Mouse (Mus musculus): ENCODE data around the gene Klra6. TPM values are rescaled to one million over a fixed set of nuclear protein-coding genes. Genes with fewer than 3 reads are reported as not detected.
"Not testable (repeated sequence)": the region's sequence is repeated elsewhere in the genome, so short reads cannot be mapped to it uniquely, and the experiment has no call there.

Gene Klra6
- not detected in 2 replicates for polyA plus RNA-seq (2015; fragmentation: Nextera tagmentation; extraction: Ambion mirVana)

DNA sequence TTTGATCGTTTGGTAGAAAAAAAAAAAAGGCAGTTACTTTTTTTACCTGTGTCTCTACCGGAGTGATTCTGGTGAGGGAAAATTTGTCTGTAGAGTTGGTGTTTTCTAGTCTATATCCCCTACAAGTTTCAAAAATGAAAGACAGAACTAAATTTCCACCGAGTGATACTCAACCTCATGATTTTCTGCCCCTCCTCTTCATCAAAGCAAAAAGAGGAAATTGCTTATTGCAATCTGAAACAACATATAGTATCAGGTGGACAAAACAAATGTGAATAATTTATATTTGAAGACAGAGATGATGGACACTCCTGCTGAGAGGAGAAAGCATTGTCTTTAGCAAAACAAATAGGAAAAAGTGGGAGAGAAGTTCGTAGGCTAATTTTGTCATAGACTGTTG, at the start of gene Klra6:
Gene Klra6 (minus strand): TSS at position 101 of the 400 bp plus-strand sequence.
- Histone ChIP-seq H3K9ac (no peak within 1 kb of the TSS), H3K9me3 (no peaks in the 10 kb centered on the region), H3K4me3 (no peak within 1 kb of the TSS), H3K4me2 (no peak within 1 kb of the TSS), H3K4me1 (no peaks in the 10 kb centered on the region), H3K36me3 (no peaks in the 10 kb centered on the region), H3K27me3 (no peaks in the 10 kb centered on the region), H3K27ac (no peak within 1 kb of the TSS)
- ATAC-seq (ENCODE audit: insufficient number of reproducible peaks, low FRiP score, low TSS enrichment, low read depth) = no peak
- 70% methylated on average over 4 of the region's 4 CpGs for WGBS

DNA sequence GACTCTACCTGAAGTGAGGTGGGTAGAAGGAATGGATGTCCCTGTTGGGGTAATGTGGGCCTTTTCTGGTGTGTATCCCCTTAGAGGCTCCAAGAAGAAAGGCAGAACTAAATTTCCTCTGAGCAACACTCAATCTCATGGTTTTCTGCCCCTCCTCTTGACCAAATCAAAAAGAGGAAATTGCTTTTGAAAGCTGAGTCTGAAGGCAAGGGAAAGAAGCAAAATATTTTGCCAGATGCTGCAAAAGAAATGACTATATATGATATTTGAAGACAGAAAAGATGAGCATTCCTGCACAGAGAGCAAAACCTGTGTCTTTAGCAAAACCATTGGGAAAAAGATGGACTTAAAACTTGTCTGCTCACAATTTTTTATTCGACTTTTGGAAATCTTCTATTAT, 40.4 kb upstream of the Klra6 start, which contains the start of gene Klra4:
Gene Klra4 (minus strand): TSS at position 101 of the 400 bp plus-strand sequence.
- not testable (repeated sequence) for ATAC-seq (ENCODE audit: insufficient number of reproducible peaks, low FRiP score, low TSS enrichment, low read depth); H3K4me3 ChIP-seq; H3K4me1 ChIP-seq; H3K9ac ChIP-seq; H3K9me3 ChIP-seq; H3K4me2 ChIP-seq; H3K27ac ChIP-seq; H3K27me3 ChIP-seq; H3K36me3 ChIP-seq
- 59% methylated on average over 1 of the region's 1 CpGs for WGBS

DNA sequence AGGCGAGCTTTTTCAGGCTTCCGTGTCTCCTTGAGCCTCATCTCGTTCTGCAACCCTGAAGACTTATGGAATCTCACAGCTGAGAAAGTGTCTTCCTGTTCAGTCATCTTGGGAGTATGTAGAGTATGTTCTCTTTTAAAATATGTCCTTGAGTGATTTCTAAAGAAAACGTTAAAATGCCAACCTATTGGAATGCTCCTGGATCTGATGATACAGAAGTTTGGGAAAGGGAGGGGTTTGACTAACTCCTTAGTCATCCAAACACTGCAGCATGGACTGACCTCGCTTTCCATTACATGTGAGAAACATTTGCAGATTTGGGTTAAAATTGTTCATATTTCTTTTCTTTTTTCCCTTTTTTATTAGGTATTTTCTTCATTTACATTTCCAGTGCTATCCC, 38.4 kb upstream of the Klra6 start:
- no peak overlapping the region for H3K4me2 ChIP-seq
- H3K4me1 ChIP-seq = no peaks in the 10 kb centered on the region
- no peak overlapping the region for H3K27ac ChIP-seq
- WGBS = 71% methylated on average over 5 of the region's 5 CpGs
- H3K4me3 ChIP-seq = no peak overlapping the region
- H3K9me3 ChIP-seq = no peaks in the 10 kb centered on the region; the same call in 1 of the 2 replicates
- ATAC-seq (ENCODE audit: insufficient number of reproducible peaks, low FRiP score, low TSS enrichment, low read depth) = no peak
- no peaks in the 10 kb centered on the region for H3K36me3 ChIP-seq
- H3K9ac ChIP-seq = no peak overlapping the region
- H3K27me3 ChIP-seq = no peaks in the 10 kb centered on the region

DNA sequence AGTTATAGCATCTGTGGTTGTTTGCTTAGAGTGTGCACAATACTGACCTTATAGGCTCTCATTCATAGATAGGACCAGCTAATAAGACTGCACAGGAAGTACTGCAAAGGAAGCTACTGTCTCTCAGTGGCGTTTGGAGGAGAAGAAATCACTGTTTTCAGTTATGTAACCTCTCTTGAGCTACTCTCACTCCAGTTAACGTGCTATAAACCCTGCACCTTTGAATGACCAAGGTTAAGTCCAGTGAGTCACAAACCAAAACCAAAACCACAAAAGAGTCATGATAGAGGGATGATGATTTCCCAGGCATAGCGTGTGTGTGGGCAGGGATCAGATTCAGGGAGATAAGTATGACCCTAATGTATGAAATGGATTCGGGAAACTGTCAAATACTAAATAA, 8.4 kb upstream of the Klra6 start:
- not testable (repeated sequence) for H3K4me1 ChIP-seq; H3K9me3 ChIP-seq; H3K27ac ChIP-seq; H3K36me3 ChIP-seq; H3K4me3 ChIP-seq; H3K27me3 ChIP-seq; H3K4me2 ChIP-seq; H3K9ac ChIP-seq; ATAC-seq (ENCODE audit: insufficient number of reproducible peaks, low FRiP score, low TSS enrichment, low read depth)
- WGBS = 59% methylated on average over 4 of the region's 4 CpGs

DNA sequence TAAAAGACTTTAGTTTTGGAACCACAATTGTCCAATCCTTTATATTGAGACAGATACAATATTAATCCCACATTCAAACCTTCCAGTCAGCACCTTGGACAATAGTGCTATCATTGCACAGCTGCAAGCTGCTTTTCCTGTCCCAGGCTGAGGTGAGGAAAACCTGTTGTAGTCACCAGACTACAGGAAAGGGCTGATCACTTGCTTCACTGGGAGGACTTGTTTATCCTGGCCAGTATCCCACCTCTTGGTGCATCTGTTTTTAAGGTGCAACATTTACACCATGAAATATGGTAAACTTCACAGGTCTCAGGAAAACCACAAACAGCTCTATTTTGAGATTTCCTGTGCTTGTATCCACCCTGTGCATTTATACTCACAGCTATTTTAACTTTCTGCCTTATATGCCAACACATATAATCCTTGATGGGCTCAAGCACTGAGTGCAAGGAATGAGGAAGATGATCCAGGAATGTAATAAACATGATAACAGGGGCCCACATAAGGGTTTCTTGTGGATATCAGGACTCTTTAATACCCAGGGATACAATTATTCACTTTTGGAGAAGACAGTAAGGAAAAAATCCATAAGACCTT, 4.8 kb upstream of the Klra6 start:
- not testable (repeated sequence) for ATAC-seq (ENCODE audit: insufficient number of reproducible peaks, low FRiP score, low TSS enrichment, low read depth); H3K9ac ChIP-seq; H3K4me3 ChIP-seq; H3K27me3 ChIP-seq; H3K4me2 ChIP-seq; H3K4me1 ChIP-seq; H3K36me3 ChIP-seq; H3K9me3 ChIP-seq; H3K27ac ChIP-seq

Other genes with a start within 250 kb of the Klra6 start
- gene Gm156, start 242.7 kb downstream of the Klra6 start, polyA plus RNA-seq (2015; fragmentation: Nextera tagmentation; extraction: Ambion mirVana) = not detected in 2 replicates
- not detected in 2 replicates for gene Gm17631, start 164.3 kb downstream of the Klra6 start, polyA plus RNA-seq (2015; fragmentation: Nextera tagmentation; extraction: Ambion mirVana)
- gene Klra17, start 150.3 kb downstream of the Klra6 start, polyA plus RNA-seq (2015; fragmentation: Nextera tagmentation; extraction: Ambion mirVana) = 0.20 TPM in 1 of 2 replicates, not detected in the other
- gene Klra5, start 109.3 kb downstream of the Klra6 start, polyA plus RNA-seq (2015; fragmentation: Nextera tagmentation; extraction: Ambion mirVana) = not detected in 2 replicates
- gene Klra4, start 40.3 kb upstream of the Klra6 start, polyA plus RNA-seq (2015; fragmentation: Nextera tagmentation; extraction: Ambion mirVana) = not detected in 2 replicates
- gene Klra8, start 102.9 kb upstream of the Klra6 start, polyA plus RNA-seq (2015; fragmentation: Nextera tagmentation; extraction: Ambion mirVana) = not detected in 2 replicates
- gene Klra9, start 166.2 kb upstream of the Klra6 start, polyA plus RNA-seq (2015; fragmentation: Nextera tagmentation; extraction: Ambion mirVana) = not detected in 2 replicates
- not detected in 2 replicates for gene Klra7, start 206.4 kb upstream of the Klra6 start, polyA plus RNA-seq (2015; fragmentation: Nextera tagmentation; extraction: Ambion mirVana)

Data from limb, embryonic 15.5 days (tissue).